Mouse (Mus musculus) kidney, adult 2 months (tissue): ENCODE results near the gene Atg101.

Experiments
- CTCF ChIP-seq: fragments of 200-500 bp; conservative IDR thresholded peaks from 2 replicates; pipeline ENCODE4 v1.5.1; 2011; ENCODE audit warnings: low read depth, mild to moderate bottlenecking, control low read depth, low read length, moderate library complexity, mixed read lengths; ENCODE audit not compliant: insufficient read depth, insufficient read length
- POLR2A ChIP-seq: fragments of 200-500 bp; IDR thresholded peaks from one replicate; pipeline ENCODE4 v1.6.1; 2011; ENCODE audit warnings: low read depth, low read length, control low read depth

GRCm38 (mm10) chr15:101316913-101317813 lies 33.1 kb downstream of the Atg101 start:
- TF ChIP-seq CTCF (no peak), POLR2A (no peak)
